Mouse (Mus musculus) layer of hippocampus, adult 6 months (tissue): ENCODE results near the gene Fgb. TPM values are rescaled to one million over a fixed set of nuclear protein-coding genes. Genes with fewer than 3 reads are reported as not detected.

ENCODE experiments used
- long read RNA-seq, 2 experiments: library from polyadenylated mRNA; unstranded; transcript quantifications; one replicate each; pipeline ENCODE4 v2.0.0; 2019 to 2020
- polyA plus RNA-seq: library from polyadenylated mRNA; unstranded; fragments of <200 nt; fragmentation: Nextera tagmentation; gene quantifications from 2 replicates; pipeline ENCODE4 v1.2.3, GENCODE M21; 2021

Fgb gene
- not detected in 2 replicates for polyA plus RNA-seq
- long read RNA-seq, experiment 1 = 0 reads
- long read RNA-seq, experiment 2 = 0 reads

DNA sequence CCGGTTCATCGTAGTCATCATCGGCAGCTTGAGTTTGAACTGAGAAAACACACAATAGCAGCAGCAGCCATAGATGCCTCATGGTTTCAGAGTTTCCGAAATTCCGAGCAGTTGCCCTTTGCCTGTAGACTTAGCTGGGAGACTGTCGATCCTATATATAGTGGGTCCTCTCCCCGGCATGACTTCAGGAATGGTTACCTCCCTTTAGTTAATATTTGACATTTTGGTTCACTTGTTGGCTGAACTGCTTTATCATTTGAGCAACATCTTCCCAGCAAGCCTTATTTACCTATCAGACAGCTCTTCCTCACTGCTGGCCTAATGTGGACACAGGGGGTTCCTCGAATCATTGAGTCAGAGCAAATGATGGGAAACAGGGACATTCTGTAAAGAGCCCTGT, at the start of gene Fgb:
Gene Fgb (minus strand): TSS at position 184 of the 400 bp plus-strand sequence.

DNA sequence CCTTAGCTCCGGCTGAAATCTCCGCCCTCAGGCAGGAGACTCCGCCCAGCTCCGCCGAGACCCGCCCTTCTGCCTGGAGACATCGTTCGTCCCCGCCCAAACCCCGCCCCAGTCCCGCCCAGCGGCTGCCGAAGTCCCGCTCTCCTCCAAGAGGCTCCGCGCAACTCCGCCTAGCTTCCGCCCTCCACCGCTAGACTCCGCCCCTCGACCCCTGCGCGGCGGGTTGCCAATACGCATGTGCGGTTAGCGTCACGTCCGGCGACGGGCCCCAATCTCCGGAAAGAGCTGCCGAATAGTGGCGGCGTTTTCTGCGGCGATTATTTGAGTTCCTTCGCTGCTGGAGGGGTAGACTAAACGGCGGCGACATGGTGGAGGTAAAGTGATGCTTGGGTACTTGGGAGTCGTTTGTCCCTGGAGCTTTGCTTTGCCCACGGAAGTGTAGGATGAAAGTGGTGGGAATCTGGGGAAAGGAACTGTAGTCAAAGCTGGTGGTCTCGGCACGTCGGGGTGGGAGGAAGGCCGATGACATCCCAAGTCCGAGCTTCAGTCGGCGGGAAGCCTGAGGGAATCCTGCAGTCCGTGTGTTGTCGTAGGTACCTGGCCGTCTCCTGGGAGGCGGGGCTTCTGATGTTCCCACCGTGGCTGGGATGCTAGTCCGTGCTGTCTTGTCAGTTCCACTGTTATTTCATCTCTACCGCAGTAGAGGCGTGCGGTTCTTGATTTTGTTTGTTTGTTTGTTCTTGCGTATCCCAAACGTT, 5.8 kb upstream of the Fgb start, which contains the start of gene Plrg1:
Gene Plrg1 (plus strand): TSS at position 242 of the 758 bp plus-strand sequence.

DNA sequence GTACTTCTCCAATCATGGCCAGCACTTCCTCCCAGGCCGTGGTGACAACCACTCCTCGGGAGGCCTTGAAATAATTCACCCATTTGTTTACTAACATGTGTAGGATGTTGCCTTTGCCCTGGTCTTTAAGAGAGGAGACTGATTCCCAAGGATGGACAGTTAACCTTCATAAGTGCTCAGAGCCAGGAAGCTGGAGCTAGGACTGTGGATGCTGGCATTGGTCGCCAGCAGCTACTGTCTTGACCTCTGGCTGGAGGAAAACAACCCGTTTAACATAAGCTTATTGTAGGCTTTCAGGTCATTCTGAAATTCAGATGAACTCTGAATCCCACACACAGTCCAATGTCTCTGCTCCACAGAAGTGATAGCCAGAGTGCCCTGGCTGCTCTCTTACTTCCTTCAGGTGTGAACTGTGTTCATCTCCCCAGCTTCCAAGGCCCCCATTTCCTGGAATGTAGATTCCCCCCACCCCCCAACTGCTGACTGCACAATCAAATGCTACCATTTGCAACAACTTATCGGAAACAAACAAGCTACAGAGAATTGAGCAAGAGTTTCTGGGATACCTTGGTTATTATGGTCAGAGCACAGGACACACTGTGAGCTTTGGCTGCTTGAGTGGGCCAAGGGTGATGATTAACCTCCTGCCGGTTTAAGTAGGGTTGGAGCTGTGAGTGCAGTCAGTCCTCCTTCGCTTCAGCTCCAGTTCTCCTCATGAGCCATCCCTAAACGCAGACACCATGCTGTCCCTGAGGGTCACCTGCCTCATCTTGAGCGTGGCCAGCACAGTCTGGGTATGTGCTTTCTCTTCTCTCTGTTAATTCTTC, 24.0 kb downstream of the Fgb start, which contains the start of gene Fga:
Gene Fga (plus strand): TSS at position 602 of the 827 bp plus-strand sequence.

DNA sequence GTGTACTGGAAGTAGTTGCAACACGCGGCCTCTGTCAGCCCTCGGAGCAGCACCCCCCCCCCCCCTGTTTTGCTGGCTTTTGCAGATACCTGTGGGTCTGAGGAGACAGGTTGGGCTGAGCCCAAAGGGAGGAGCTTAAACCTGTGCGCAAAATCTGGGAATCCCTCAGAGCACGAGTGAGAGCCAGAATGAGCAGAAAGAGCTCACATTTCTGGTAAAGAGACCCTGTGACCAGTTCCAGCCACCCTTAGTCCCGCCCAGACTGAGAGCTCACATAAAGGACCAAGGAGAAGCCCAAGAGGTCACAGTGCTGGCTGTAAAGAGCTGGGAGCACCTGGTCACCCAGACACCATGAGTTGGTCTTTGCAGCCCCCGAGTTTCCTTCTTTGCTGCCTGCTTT, 42.1 kb downstream of the Fgb start, which contains the start of gene Fgg:
Gene Fgg (plus strand): TSS at position 168 of the 400 bp plus-strand sequence.

Other genes with a start within 250 kb of the Fgb start
- gene Rbm46, start 173.4 kb downstream of the Fgb start, polyA plus RNA-seq = 0.78 and 1.1 TPM in 2 replicates
- gene Lrat, start 145.9 kb downstream of the Fgb start, polyA plus RNA-seq = 0.03 and 0.04 TPM in 2 replicates
- gene Fgg, start 42.1 kb downstream of the Fgb start, polyA plus RNA-seq = 0.18 and 0.46 TPM in 2 replicates
- not detected in 2 replicates for gene Fga, start 23.8 kb downstream of the Fgb start, polyA plus RNA-seq
- gene Plrg1, start 5.7 kb upstream of the Fgb start, polyA plus RNA-seq = 50.5 and 51.1 TPM in 2 replicates
- gene Dchs2, start 78.1 kb upstream of the Fgb start, polyA plus RNA-seq = 0.31 and 0.38 TPM in 2 replicates